Mouse (Mus musculus) heart, embryonic 10.5 days (tissue): ENCODE data around the gene Hsbp1. TPM values are rescaled to one million over a fixed set of nuclear protein-coding genes. Genes with fewer than 3 reads are reported as not detected.

Source experiments
- DNase-seq: peaks from one replicate; pipeline ENCODE4 v3.0.0-alpha.2; 2017; ENCODE audit warnings: low spot score
- H3K27ac ChIP-seq: fragments of 300-500 bp; sonication (generic); 2 replicates; pipeline ENCODE4 v1.5.1; 2016; ENCODE audit warnings: mild to moderate bottlenecking
- H3K27me3 ChIP-seq: fragments of 300-500 bp; sonication (generic); 2 replicates; pipeline ENCODE4 v1.6.1; 2016; ENCODE audit warnings: mild to moderate bottlenecking; ENCODE audit not compliant: poor library complexity, insufficient read depth, severe bottlenecking
- H3K36me3 ChIP-seq: fragments of 300-500 bp; sonication (generic); 2 replicates; pipeline ENCODE4 v1.6.1; 2016; ENCODE audit warnings: mild to moderate bottlenecking, moderate library complexity
- H3K4me1 ChIP-seq: fragments of 300-500 bp; sonication (generic); 2 replicates; pipeline ENCODE4 v1.6.1; 2016; ENCODE audit warnings: mild to moderate bottlenecking
- H3K4me3 ChIP-seq: fragments of 300-500 bp; sonication (generic); 2 replicates; pipeline ENCODE4 v1.5.1; 2016; ENCODE audit warnings: mild to moderate bottlenecking, moderate library complexity
- H3K9me3 ChIP-seq: fragments of 300-500 bp; sonication (generic); 2 replicates; pipeline ENCODE4 v1.6.1; 2016; ENCODE audit warnings: mild to moderate bottlenecking, moderate library complexity
- WGBS: fragments of 180-500 bp; shearing (Covaris S2); methylation state at CpG from one replicate; pipeline ENCODE4 v1.1.7; 2016; 5-methylcytosine and 5-hydroxymethylcytosine counted together
- polyA plus RNA-seq: library from polyadenylated mRNA; unstranded; fragments of >200 nt; fragmentation: Nextera tagmentation; extraction: Ambion mirVana; gene quantifications from 2 replicates; pipeline ENCODE4 v1.2.1, GENCODE M21; 2016

The Hsbp1 gene
- polyA plus RNA-seq, 1 experiment from 2014 or later = 250 TPM

GRCm38 (mm10) chr8:119395072-119395950, 51.0 kb downstream of the Hsbp1 start:
- no peaks in the 10 kb centered on the region for H3K27me3 ChIP-seq

More at GRCm38 (mm10) chr8:119395072-119395950, 51.0 kb downstream of the Hsbp1 start:
- no peak for DNase-seq
- Histone ChIP-seq H3K27ac (peak overlapping the region; percentile 91), H3K4me3 (peak overlapping the region; percentile 85), H3K9me3 (no peaks in the 10 kb centered on the region), H3K36me3 (peaks cover 13% of the 10 kb centered on the region; the same call in 1 of the 2 replicates), H3K4me1 (peaks cover 28% of the 10 kb centered on the region)
- 4% methylated on average over 83 of the region's 83 CpGs for WGBS

Other genes with a start within 250 kb of the Hsbp1 start
- 15.2 and 17.7 TPM in 2 replicates for gene Mlycd, start 50.4 kb downstream of the Hsbp1 start, polyA plus RNA-seq
- 0.20 and 2.7 TPM in 2 replicates for gene Osgin1, start 89.6 kb downstream of the Hsbp1 start, polyA plus RNA-seq
- gene Necab2, start 102.2 kb downstream of the Hsbp1 start, polyA plus RNA-seq = 1.9 and 3.4 TPM in 2 replicates
- not detected in 2 replicates for gene Slc38a8, start 157.2 kb downstream of the Hsbp1 start, polyA plus RNA-seq
- 86.9 and 98.4 TPM in 2 replicates for gene Mbtps1, start 214.2 kb downstream of the Hsbp1 start, polyA plus RNA-seq
- gene Hsdl1, start 230.7 kb downstream of the Hsbp1 start, polyA plus RNA-seq = 35.3 and 47.9 TPM in 2 replicates
- 0.11 and 0.31 TPM in 2 replicates for gene Dnaaf1, start 230.7 kb downstream of the Hsbp1 start, polyA plus RNA-seq